Mouse (Mus musculus) erythroblast, adult 5-6 weeks (primary cell): ENCODE measurements around the gene Nectin2. TPM values are rescaled to one million over a fixed set of nuclear protein-coding genes. Genes with fewer than 3 reads are reported as not detected.
"Not testable (repeated sequence)": the region's sequence is repeated elsewhere in the genome, so short reads cannot be mapped to it uniquely, and the experiment has no call there.

Source experiments
- ATAC-seq: replicated peaks from 2 replicates; pipeline ENCODE4 v1.8.0; 2016; ENCODE audit warnings: moderate number of reproducible peaks, mild to moderate bottlenecking, moderate TSS enrichment, inconsistent platforms; ENCODE audit not compliant: poor library complexity, low FRiP score, severe bottlenecking
- total RNA-seq, 2 experiments: library from RNA; stranded (forward) in 1 of 2; stranded (reverse) in 1 of 2; fragments of 150-400 nt in 1 of 2; fragments of 200-764, 138-1000 nt in 1 of 2; gene quantifications; 2 replicates each; pipeline versions ENCODE4 v1.2.3 to v1.2.4; 2015 to 2017; ENCODE audit warnings: low replicate concordance in 2 of 2

Nectin2 gene
- not detected in 2 replicates for total RNA-seq (2015; ENCODE audit: low replicate concordance)
- total RNA-seq (2017; ENCODE audit: low replicate concordance): 1.0 TPM in 1 of 2 replicates, not detected in the other

- peak; percentile 73 for ATAC-seq
These were observed at the start of gene Nectin2 for GRCm38 (mm10) chr7:19750217-19751069. Nectin2 (minus strand) TSS chr7:19750483.

GRCm38 (mm10) chr7:19796697-19797588, 46.7 kb upstream of the Nectin2 start, which contains the start of gene Cblc:
Cblc (minus strand) TSS chr7:19796809.
- ATAC-seq: peak; percentile 85

GRCm38 (mm10) chr7:19796254-19796653, 46.0 kb upstream of the Nectin2 start:
- ATAC-seq: no peak

- no peak for ATAC-seq
These were observed 45.0 kb upstream of the Nectin2 start for GRCm38 (mm10) chr7:19795236-19795635.

- no peak for ATAC-seq
These were observed 42.7 kb upstream of the Nectin2 start for GRCm38 (mm10) chr7:19792701-19793630.

GRCm38 (mm10) chr7:19791504-19791903, 41.2 kb upstream of the Nectin2 start:
- not testable (repeated sequence) for ATAC-seq

GRCm38 (mm10) chr7:19789904-19790347, 39.6 kb upstream of the Nectin2 start:
- peak; percentile 88 for ATAC-seq

- no peak for ATAC-seq
These were observed 35.7 kb upstream of the Nectin2 start for GRCm38 (mm10) chr7:19785874-19786458.

GRCm38 (mm10) chr7:19784764-19785535, 34.7 kb upstream of the Nectin2 start:
- ATAC-seq: 0 out of 2 replicates have a peak, but pooled peaks have one; percentile 65

- ATAC-seq: no peak
These were observed 33.3 kb upstream of the Nectin2 start for GRCm38 (mm10) chr7:19783630-19784029.

- no peak for ATAC-seq
These were observed 32.4 kb upstream of the Nectin2 start for GRCm38 (mm10) chr7:19782645-19783044.

- no peak for ATAC-seq
These were observed 31.5 kb upstream of the Nectin2 start for GRCm38 (mm10) chr7:19781741-19782140.

GRCm38 (mm10) chr7:19779903-19780302, 29.6 kb upstream of the Nectin2 start:
- no peak for ATAC-seq

- no peak for ATAC-seq
These were observed 28.4 kb upstream of the Nectin2 start for GRCm38 (mm10) chr7:19778645-19779044.

GRCm38 (mm10) chr7:19777049-19777723, 26.9 kb upstream of the Nectin2 start:
- ATAC-seq: no peak

GRCm38 (mm10) chr7:19771682-19772081, 21.4 kb upstream of the Nectin2 start:
- ATAC-seq: no peak

GRCm38 (mm10) chr7:19770984-19771391, 20.7 kb upstream of the Nectin2 start, which contains the start of gene Bcam:
Bcam (minus strand) TSS chr7:19771016.
- ATAC-seq: no peak
